19 mouse cellular contexts compared by ENCODE assay signal in the genomic region with DNA sequence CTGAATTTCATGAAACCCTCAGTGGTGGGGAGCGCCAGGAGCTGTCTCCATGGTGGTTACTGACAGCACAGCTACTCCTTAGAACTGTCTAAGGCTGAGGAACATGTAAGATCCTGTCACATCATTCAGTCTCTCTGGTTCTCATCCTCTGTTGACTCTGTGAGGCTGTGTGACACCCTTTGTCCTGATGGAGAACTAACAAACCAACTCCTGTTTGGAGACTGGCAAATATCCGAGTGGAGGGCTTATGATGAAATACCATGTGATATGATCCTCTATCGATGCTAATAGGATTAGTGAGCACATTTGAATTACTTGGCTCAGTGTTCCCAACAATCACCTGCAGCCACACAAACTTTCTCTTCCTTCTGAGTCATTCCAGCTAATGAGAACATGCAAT. TPM values are rescaled to one million over a fixed set of nuclear protein-coding genes. Genes with fewer than 3 reads are reported as not detected.
"Had no signal": no experiment of that assay in that cellular context is flagged by ENCODE, and none has a peak within 500 bp of the region (broad histone marks: within the 10 kb centered on the region; RNA-seq: fewer than 3 reads in every experiment).

No protein-coding gene starts in this region.

- H3K36me3 ChIP-seq: lung, embryonic 15.5 days; midbrain, embryonic 13.5 days; midbrain, embryonic 15.5 days; neural tube, embryonic 12.5 days; stomach, embryonic 15.5 days had no signal

- H3K9me3 ChIP-seq: lung, embryonic 15.5 days; megakaryocyte, embryonic 14.5 days; midbrain, embryonic 13.5 days; midbrain, embryonic 15.5 days; neural tube, embryonic 12.5 days; stomach, embryonic 15.5 days had no signal

- H3K27ac ChIP-seq: lung, embryonic 15.5 days; macrophage; midbrain, embryonic 13.5 days; midbrain, embryonic 15.5 days; neural tube, embryonic 12.5 days; stomach, embryonic 15.5 days; stomach, postnatal 0 days had no signal

- H3K4me1 ChIP-seq: lung, embryonic 15.5 days; megakaryocyte, embryonic 14.5 days; midbrain, embryonic 13.5 days; midbrain, embryonic 15.5 days; neural tube, embryonic 12.5 days; stomach, embryonic 15.5 days had no signal

- DNase-seq: lung, adult 2 months; lung, postnatal 14 days; lung, postnatal 36 days; right cerebral cortex, postnatal 14 days; thymus, adult 18-20 months; thymus, postnatal 14 days; thymus, postnatal 36 days had no signal

- H3K27me3 ChIP-seq: lung, embryonic 15.5 days; midbrain, embryonic 13.5 days; midbrain, embryonic 15.5 days; neural tube, embryonic 12.5 days; stomach, embryonic 15.5 days had no signal

- ATAC-seq: lung, postnatal 0 days; midbrain, embryonic 13.5 days; midbrain, embryonic 15.5 days had no signal

- H3K4me3 ChIP-seq: lung, embryonic 15.5 days; megakaryocyte, embryonic 14.5 days; midbrain, embryonic 13.5 days; midbrain, embryonic 15.5 days; neural tube, embryonic 12.5 days; stomach, embryonic 15.5 days had no signal

- H3K4me2 ChIP-seq: lung, embryonic 15.5 days; midbrain, embryonic 11.5 days; midbrain, embryonic 13.5 days; midbrain, embryonic 15.5 days; neural tube, embryonic 12.5 days; stomach, embryonic 15.5 days had no signal

- H3K9ac ChIP-seq: lung, embryonic 15.5 days; midbrain, embryonic 13.5 days; midbrain, embryonic 15.5 days; neural tube, embryonic 12.5 days; stomach, embryonic 15.5 days had no signal

RNA-seq across cellular contexts. Expression of gene Gsta3, which starts 5.7 kb away (rescaled TPM):
- total RNA-seq: midbrain, postnatal 0 days; neutrophil, adult 5-6 weeks had no signal
